8 mouse cellular contexts compared by ENCODE assay signal in genomic region chr7:52005511-52006295, GRCm38 (mm10). TPM values are rescaled to one million over a fixed set of nuclear protein-coding genes. Genes with fewer than 3 reads are reported as not detected.
DNase-seq lines count a peak whose midpoint lies in the region; ATAC-seq and TF ChIP-seq lines count a peak whose summit lies in the region.

Svip (minus strand) TSS chr7:52006018.

- no peaks in the 10 kb centered on the region for H3K9me3 ChIP-seq in embryonic facial prominence, embryonic 15.5 days (replicated peaks)
- no peaks in the 10 kb centered on the region for H3K9me3 ChIP-seq in limb, embryonic 11.5 days (ENCODE audit: control insufficient read depth, low read length)
- H3K9me3 ChIP-seq in midbrain, embryonic 13.5 days = no peaks in the 10 kb centered on the region

- H3K9ac ChIP-seq in embryonic facial prominence, embryonic 15.5 days = peak within 1 kb of the TSS; percentile 29
- peak within 1 kb of the TSS; percentile 89 for H3K9ac ChIP-seq in heart, adult 2 months (ENCODE audit: low read depth, low read length)
- no peak within 1 kb of the TSS for H3K9ac ChIP-seq in limb, embryonic 11.5 days (ENCODE audit: low read length)
- peak within 1 kb of the TSS; percentile 78 for H3K9ac ChIP-seq in midbrain, embryonic 13.5 days (replicated peaks)

- no peak for TF ChIP-seq CTCF in bone marrow macrophage, adult 2 months (IDR thresholded peaks at IDR 0.05; ENCODE audit: low read depth, low read length)
- TF ChIP-seq CTCF in heart, adult 2 months (IDR thresholded peaks at IDR 0.05) = no peak
- TF ChIP-seq CTCF in kidney, adult 2 months (conservative IDR thresholded peaks at IDR 0.05; ENCODE audit: insufficient read depth, insufficient read length, low read depth, low read length) = no peak
- no peak for TF ChIP-seq CTCF in small intestine, adult 2 months (IDR thresholded peaks at IDR 0.05; ENCODE audit: extremely low read depth, insufficient read length, insufficient replicate concordance, low read depth, low read length)

- WGBS in embryonic facial prominence, embryonic 15.5 days = 1% methylated on average over 41 of the region's 47 CpGs
- WGBS in heart, adult 2 months = under 1% methylated on average over 42 of the region's 47 CpGs
- WGBS in kidney, adult 2 months = 2% methylated on average over 43 of the region's 47 CpGs
- WGBS in limb, embryonic 11.5 days = under 1% methylated on average over 41 of the region's 47 CpGs
- under 1% methylated on average over 38 of the region's 47 CpGs for WGBS in midbrain, embryonic 13.5 days
- WGBS in small intestine, adult 2 months = under 1% methylated on average over 43 of the region's 47 CpGs

- no peak within 1 kb of the TSS for H3K27ac ChIP-seq in bone marrow macrophage, adult 2 months (ENCODE audit: insufficient read depth, low read depth, low read length)
- 0 out of 2 replicates have a peak within 1 kb of the TSS, but pooled peaks have one; percentile 28 for H3K27ac ChIP-seq in embryonic facial prominence, embryonic 15.5 days (replicated peaks)
- peak within 1 kb of the TSS; percentile 60 for H3K27ac ChIP-seq in heart, adult 2 months
- peak within 1 kb of the TSS; percentile 94 for H3K27ac ChIP-seq in kidney, adult 2 months (ENCODE audit: insufficient read depth, low read depth, low read length)
- no peak within 1 kb of the TSS for H3K27ac ChIP-seq in limb, embryonic 11.5 days (replicated peaks; ENCODE audit: low read depth, low read length)
- H3K27ac ChIP-seq in midbrain, embryonic 13.5 days = peak within 1 kb of the TSS; percentile 80
- H3K27ac ChIP-seq in small intestine, adult 2 months (ENCODE audit: insufficient read depth, low read depth, low read length) = peak within 1 kb of the TSS; percentile 87

- peak within 1 kb of the TSS; percentile 98 for H3K4me3 ChIP-seq in bone marrow macrophage, adult 2 months (ENCODE audit: insufficient read depth, low read length)
- peak within 1 kb of the TSS; percentile 62 for H3K4me3 ChIP-seq in embryonic facial prominence, embryonic 15.5 days (replicated peaks)
- H3K4me3 ChIP-seq in heart, adult 2 months = peak within 1 kb of the TSS; percentile 72
- peak within 1 kb of the TSS; percentile 83 for H3K4me3 ChIP-seq in kidney, adult 2 months (ENCODE audit: insufficient read depth, low read depth, low read length)
- peak within 1 kb of the TSS; percentile 45 for H3K4me3 ChIP-seq in limb, embryonic 11.5 days (ENCODE audit: low read depth, low read length)
- H3K4me3 ChIP-seq in midbrain, embryonic 13.5 days (replicated peaks) = peak within 1 kb of the TSS; percentile 75
- H3K4me3 ChIP-seq in small intestine, adult 2 months (ENCODE audit: low read depth, low read length) = peak within 1 kb of the TSS; percentile 93

- peak; percentile 94 for ATAC-seq in embryonic facial prominence, embryonic 15.5 days (ENCODE audit: insufficient number of reproducible peaks, low FRiP score, low TSS enrichment, low read depth)
- peak; percentile 93 for ATAC-seq in limb, embryonic 11.5 days (ENCODE audit: insufficient number of reproducible peaks, low FRiP score, low TSS enrichment, low read depth)
- peak; percentile 96 for ATAC-seq in midbrain, embryonic 13.5 days

- TF ChIP-seq POLR2A in bone marrow macrophage, adult 2 months (IDR thresholded peaks at IDR 0.05; ENCODE audit: borderline replicate concordance, low read depth, low read length) = no peak
- TF ChIP-seq POLR2A in heart, adult 2 months (IDR thresholded peaks at IDR 0.05; ENCODE audit: insufficient read depth, low read depth, low read length) = 0 out of 2 replicates have a peak, but pooled peaks have one; percentile 25
- TF ChIP-seq POLR2A in kidney, adult 2 months (IDR thresholded peaks at IDR 0.05; ENCODE audit: low read depth, low read length) = no peak
- TF ChIP-seq POLR2A in small intestine, adult 2 months (IDR thresholded peaks at IDR 0.05; ENCODE audit: low read depth, low read length) = peak; percentile 32; the same call in 1 of the 2 replicates

- H3K27me3 ChIP-seq in embryonic facial prominence, embryonic 15.5 days = peaks cover 10% of the 10 kb centered on the region
- no peaks in the 10 kb centered on the region for H3K27me3 ChIP-seq in heart, adult 2 months (ENCODE audit: control insufficient read depth, insufficient read depth, low read length)
- H3K27me3 ChIP-seq in kidney, adult 2 months (replicated peaks; ENCODE audit: control insufficient read depth, insufficient read depth, low read length) = no peaks in the 10 kb centered on the region
- H3K27me3 ChIP-seq in limb, embryonic 11.5 days (ENCODE audit: control insufficient read depth, insufficient read depth, low read length) = peaks cover 8% of the 10 kb centered on the region; the same call in 1 of the 2 replicates
- H3K27me3 ChIP-seq in midbrain, embryonic 13.5 days = peaks cover 4% of the 10 kb centered on the region; the same call in 1 of the 2 replicates
- no peaks in the 10 kb centered on the region for H3K27me3 ChIP-seq in small intestine, adult 2 months (ENCODE audit: control insufficient read depth, insufficient read depth, low read length)

- H3K79me2 ChIP-seq in heart, adult 2 months (replicated peaks; ENCODE audit: control insufficient read depth, insufficient read depth, low read length) = no peaks in the 10 kb centered on the region

- DNase-seq in heart, adult 2 months = peak; percentile 82 to 90
- peak; percentile 99 for DNase-seq in kidney, adult 2 months
- DNase-seq in limb, embryonic 11.5 days (ENCODE audit: low spot score) = peak; percentile 84
- no peak for DNase-seq in adipocyte (ENCODE audit: low spot score)

- no peaks in the 10 kb centered on the region for H3K36me3 ChIP-seq in embryonic facial prominence, embryonic 15.5 days
- no peaks in the 10 kb centered on the region for H3K36me3 ChIP-seq in heart, adult 2 months (ENCODE audit: control insufficient read depth, insufficient read depth, low read length)
- H3K36me3 ChIP-seq in kidney, adult 2 months (ENCODE audit: control insufficient read depth, insufficient read depth, low read length) = no peaks in the 10 kb centered on the region
- no peaks in the 10 kb centered on the region for H3K36me3 ChIP-seq in limb, embryonic 11.5 days (ENCODE audit: control insufficient read depth, insufficient read depth, low read length)
- H3K36me3 ChIP-seq in midbrain, embryonic 13.5 days = peaks cover 5% of the 10 kb centered on the region; the same call in 1 of the 2 replicates
- peaks cover 5% of the 10 kb centered on the region; the same call in 1 of the 2 replicates for H3K36me3 ChIP-seq in small intestine, adult 2 months (ENCODE audit: control insufficient read depth, insufficient read depth, low read length)

- H3K4me2 ChIP-seq in embryonic facial prominence, embryonic 15.5 days (replicated peaks) = peak within 1 kb of the TSS; percentile 90
- peak within 1 kb of the TSS; percentile 52 for H3K4me2 ChIP-seq in limb, embryonic 11.5 days (ENCODE audit: low read depth, severe bottlenecking)
- peak within 1 kb of the TSS; percentile 61 for H3K4me2 ChIP-seq in midbrain, embryonic 13.5 days (replicated peaks)

- intact Hi-C loops in heart, adult 2 months (cut with DNase I) = no loop called here

- H3K4me1 ChIP-seq in bone marrow macrophage, adult 2 months (ENCODE audit: control insufficient read depth, insufficient read depth, low read length) = peaks cover 2% of the 10 kb centered on the region; the same call in 1 of the 2 replicates
- 0 out of 2 replicates have a peak, but pooled peaks cover 5% of the 10 kb centered on the region for H3K4me1 ChIP-seq in embryonic facial prominence, embryonic 15.5 days
- no peaks in the 10 kb centered on the region for H3K4me1 ChIP-seq in heart, adult 2 months (ENCODE audit: control insufficient read depth, insufficient read depth, low read length)
- no peaks in the 10 kb centered on the region for H3K4me1 ChIP-seq in kidney, adult 2 months (ENCODE audit: control insufficient read depth, insufficient read depth, low read length)
- no peaks in the 10 kb centered on the region for H3K4me1 ChIP-seq in limb, embryonic 11.5 days (ENCODE audit: control insufficient read depth, insufficient read depth, low read length)
- peaks cover 12% of the 10 kb centered on the region for H3K4me1 ChIP-seq in midbrain, embryonic 13.5 days (replicated peaks)
- H3K4me1 ChIP-seq in small intestine, adult 2 months (ENCODE audit: control insufficient read depth, insufficient read depth, insufficient read length, low read length) = peaks cover 16% of the 10 kb centered on the region; the same call in 1 of the 2 replicates

- TF ChIP-seq EP300 in heart, adult 2 months (IDR thresholded peaks at IDR 0.05; ENCODE audit: insufficient read depth, low read depth, low read length) = no peak

RNA-seq across cellular contexts. Expression of gene Svip, which starts in this region (rescaled TPM):
- 3.5 and 6.0 TPM in 2 replicates for polyA plus RNA-seq in bone marrow macrophage, adult 2 months (2012; ENCODE audit: insufficient read depth, insufficient read length, missing spikeins)
- polyA plus RNA-seq in embryonic facial prominence, embryonic 15.5 days (2015; fragmentation: Nextera tagmentation; extraction: Ambion mirVana) = 6.1 and 6.3 TPM in 2 replicates
- 10 to 100 TPM; 20.2 to 29.2 TPM for total RNA-seq in heart, adult 2 months (2021)
- 7.9 and 17.8 TPM in 2 replicates for polyA plus RNA-seq in heart, adult 2 months (2012; rRNA removed)
- 4.8 and 7.6 TPM in 2 replicates for polyA plus RNA-seq in kidney, adult 2 months (2012; rRNA removed)
- 1.9 and 2.5 TPM in 2 replicates for polyA plus RNA-seq in limb, embryonic 11.5 days (2014; fragmentation: Nextera tagmentation; extraction: Ambion mirVana)
- 17.1 and 17.5 TPM in 2 replicates for polyA plus RNA-seq in midbrain, embryonic 13.5 days (2015; fragmentation: Nextera tagmentation; extraction: Ambion mirVana)
- 1.1 and 1.8 TPM in 2 replicates for polyA plus RNA-seq in small intestine, adult 2 months (2012; rRNA removed)

Comparison
In these comparisons a context has a peak if more than half of its experiments do, and no peak if none do; other contexts are left out.
1. H3K27ac ChIP-seq: peak in embryonic facial prominence, embryonic 15.5 days (single experiment), heart, adult 2 months (single experiment), kidney, adult 2 months (single experiment), midbrain, embryonic 13.5 days (single experiment) and small intestine, adult 2 months (single experiment); none in bone marrow macrophage, adult 2 months (single experiment) and limb, embryonic 11.5 days (single experiment).
2. H3K4me3 ChIP-seq: peak in every context shown above with its lines; median percentile 98 in bone marrow macrophage, adult 2 months; 93 in small intestine, adult 2 months; 83 in kidney, adult 2 months; 75 in midbrain, embryonic 13.5 days; 72 in heart, adult 2 months; 62 in embryonic facial prominence, embryonic 15.5 days; 45 in limb, embryonic 11.5 days.
3. POLR2A ChIP-seq: peak in heart, adult 2 months (single experiment) and small intestine, adult 2 months (single experiment); none in bone marrow macrophage, adult 2 months (single experiment) and kidney, adult 2 months (single experiment).
4. Peak in every context shown above with its lines, with median percentiles within 50 percentile points of each other: ATAC-seq and H3K4me2 ChIP-seq.